Comparison of ENCODE assay signal across 9 mouse cellular contexts in genomic region chr7:141328373-141328990, GRCm38 (mm10). TPM values are rescaled to one million over a fixed set of nuclear protein-coding genes. Genes with fewer than 3 reads are reported as not detected.
DNase-seq lines count a peak whose midpoint lies in the region; ATAC-seq lines count a peak whose summit lies in the region.
"Had no signal": no experiment of that assay in that cellular context is flagged by ENCODE, and none has a peak within 500 bp of the region (broad histone marks: within the 10 kb centered on the region; RNA-seq: fewer than 3 reads in every experiment).

No protein-coding gene starts in this region.

- H3K4me3 ChIP-seq in kidney, embryonic 16.5 days (ENCODE audit: low read length): peak overlapping the region; percentile 69
- peak overlapping the region; percentile 71 for H3K4me3 ChIP-seq in hindbrain, embryonic 10.5 days
- H3K4me3 ChIP-seq in midbrain, embryonic 14.5 days (replicated peaks; ENCODE audit: low read depth, low read length): peak overlapping the region; percentile 68

- H3K27ac ChIP-seq in kidney, embryonic 16.5 days (ENCODE audit: low read length): peak overlapping the region; percentile 100
- H3K27ac ChIP-seq in hindbrain, embryonic 10.5 days: peak overlapping the region; percentile 99
- peak overlapping the region; percentile 100 for H3K27ac ChIP-seq in midbrain, embryonic 14.5 days (replicated peaks; ENCODE audit: low read depth, low read length)

- DNase-seq in kidney, adult 8-10 months: no peak
- DNase-seq in adipocyte (ENCODE audit: low spot score): peak; percentile 14
- DNase-seq in hindbrain, embryonic 10.5 days (ENCODE audit: low spot score): peak; percentile 9
- no peak for DNase-seq in midbrain, embryonic 14.5 days
- DNase-seq in thymus, postnatal 25 days: no peak
- no peak for DNase-seq in adrenal gland, postnatal 4 days (ENCODE audit: low spot score in 2 of 2)
- DNase-seq in kidney, postnatal 10 days: no peak

- peak; percentile 24 for ATAC-seq in kidney, embryonic 16.5 days (ENCODE audit: low FRiP score, low TSS enrichment)
- ATAC-seq in midbrain, embryonic 14.5 days (ENCODE audit: low FRiP score, low TSS enrichment): no peak; the same call in none of the 2 replicates

- H3K9ac ChIP-seq in kidney, embryonic 16.5 days (replicated peaks; ENCODE audit: low read length): peak overlapping the region; percentile 95
- peak overlapping the region; percentile 94 for H3K9ac ChIP-seq in midbrain, embryonic 14.5 days (replicated peaks; ENCODE audit: low read length)

- H3K27me3 ChIP-seq in kidney, embryonic 16.5 days (ENCODE audit: insufficient read depth, low read length): no peaks in the 10 kb centered on the region
- no peaks in the 10 kb centered on the region for H3K27me3 ChIP-seq in hindbrain, embryonic 10.5 days (ENCODE audit: insufficient read depth, poor library complexity, severe bottlenecking)
- no peaks in the 10 kb centered on the region for H3K27me3 ChIP-seq in midbrain, embryonic 14.5 days (ENCODE audit: control insufficient read depth, insufficient read depth, low read length)

- no peaks in the 10 kb centered on the region for H3K9me3 ChIP-seq in kidney, embryonic 16.5 days (ENCODE audit: low read length)
- H3K9me3 ChIP-seq in hindbrain, embryonic 10.5 days: no peaks in the 10 kb centered on the region
- H3K9me3 ChIP-seq in midbrain, embryonic 14.5 days (ENCODE audit: control insufficient read depth, low read length): no peaks in the 10 kb centered on the region

- H3K4me2 ChIP-seq in kidney, embryonic 16.5 days (replicated peaks; ENCODE audit: low read depth, low read length): peak overlapping the region; percentile 82
- H3K4me2 ChIP-seq in midbrain, embryonic 14.5 days (ENCODE audit: low read length): peak overlapping the region; percentile 100

- peaks cover 28% of the 10 kb centered on the region for H3K4me1 ChIP-seq in kidney, embryonic 16.5 days (ENCODE audit: insufficient read depth, low read length)
- H3K4me1 ChIP-seq in hindbrain, embryonic 10.5 days (replicated peaks): peaks cover 40% of the 10 kb centered on the region
- peaks cover 28% of the 10 kb centered on the region for H3K4me1 ChIP-seq in midbrain, embryonic 14.5 days (ENCODE audit: control insufficient read depth, insufficient read depth, low read length)

- WGBS in kidney, embryonic 16.5 days: 15% methylated on average over 24 of the region's 24 CpGs
- WGBS in hindbrain, embryonic 10.5 days: 20% methylated on average over 24 of the region's 24 CpGs
- 16% methylated on average over 24 of the region's 24 CpGs for WGBS in midbrain, embryonic 14.5 days

- H3K36me3 ChIP-seq in kidney, embryonic 16.5 days (ENCODE audit: insufficient read depth, low read length): peaks cover 14% of the 10 kb centered on the region; the same call in 1 of the 2 replicates
- peaks cover 28% of the 10 kb centered on the region for H3K36me3 ChIP-seq in hindbrain, embryonic 10.5 days
- H3K36me3 ChIP-seq in midbrain, embryonic 14.5 days (ENCODE audit: control insufficient read depth, insufficient read depth, low read length): peaks cover 16% of the 10 kb centered on the region

RNA-seq across cellular contexts. Expression of gene Tmem80, which starts 0.9 kb away (rescaled TPM):
- 49.3 and 59.8 TPM in 2 replicates for polyA plus RNA-seq in kidney, embryonic 16.5 days (2015; fragmentation: Nextera tagmentation; extraction: Ambion mirVana)
- polyA plus RNA-seq in hindbrain, embryonic 10.5 days (2016; fragmentation: Nextera tagmentation; extraction: Ambion mirVana): 53.7 and 57.8 TPM in 2 replicates
- 38.6 and 48.9 TPM in 2 replicates for polyA plus RNA-seq in midbrain, embryonic 14.5 days (2014; fragmentation: Nextera tagmentation; extraction: Ambion mirVana)
- total RNA-seq in adrenal gland, postnatal 4 days (2021): 10 to 100 TPM; 34.8 to 36.6 TPM

RNA-seq across cellular contexts. Expression of gene Deaf1, which starts 1.0 kb away (rescaled TPM):
- polyA plus RNA-seq in kidney, embryonic 16.5 days (2015; fragmentation: Nextera tagmentation; extraction: Ambion mirVana): 77.4 and 87.5 TPM in 2 replicates
- 56.8 and 71.6 TPM in 2 replicates for polyA plus RNA-seq in hindbrain, embryonic 10.5 days (2016; fragmentation: Nextera tagmentation; extraction: Ambion mirVana)
- polyA plus RNA-seq in midbrain, embryonic 14.5 days (2014; fragmentation: Nextera tagmentation; extraction: Ambion mirVana): 180 and 207 TPM in 2 replicates
- 10 to 100 TPM; 74.1 to 78.8 TPM for total RNA-seq in adrenal gland, postnatal 4 days (2021)

RNA-seq across cellular contexts. Expression of gene Eps8l2, which starts 10.2 kb away (rescaled TPM):
- polyA plus RNA-seq in kidney, embryonic 16.5 days (2015; fragmentation: Nextera tagmentation; extraction: Ambion mirVana): 59.4 and 62.9 TPM in 2 replicates
- polyA plus RNA-seq in hindbrain, embryonic 10.5 days (2016; fragmentation: Nextera tagmentation; extraction: Ambion mirVana): 6.7 and 6.8 TPM in 2 replicates
- 0.19 and 0.50 TPM in 2 replicates for polyA plus RNA-seq in midbrain, embryonic 14.5 days (2014; fragmentation: Nextera tagmentation; extraction: Ambion mirVana)
- 10 to 100 TPM in 1 of 2 experiments, 1 to 10 TPM in 1; 3.1 to 15.7 TPM for total RNA-seq in adrenal gland, postnatal 4 days (2021)

RNA-seq across cellular contexts. Expression of gene Drd4, which starts 36.7 kb away (rescaled TPM):
- 1.3 and 1.5 TPM in 2 replicates for polyA plus RNA-seq in kidney, embryonic 16.5 days (2015; fragmentation: Nextera tagmentation; extraction: Ambion mirVana)
- 0.34 and 0.35 TPM in 2 replicates for polyA plus RNA-seq in hindbrain, embryonic 10.5 days (2016; fragmentation: Nextera tagmentation; extraction: Ambion mirVana)
- polyA plus RNA-seq in midbrain, embryonic 14.5 days (2014; fragmentation: Nextera tagmentation; extraction: Ambion mirVana): 0.53 and 0.54 TPM in 2 replicates
- total RNA-seq in adrenal gland, postnatal 4 days (2021): under 1 TPM; 0.34 to 0.36 TPM
- total RNA-seq: common myeloid progenitor, adult 5-6 weeks had no signal

RNA-seq across cellular contexts. Expression of gene Sct, which starts 49.5 kb away (rescaled TPM):
- polyA plus RNA-seq in kidney, embryonic 16.5 days (2015; fragmentation: Nextera tagmentation; extraction: Ambion mirVana): 45.2 and 47.1 TPM in 2 replicates
- polyA plus RNA-seq in hindbrain, embryonic 10.5 days (2016; fragmentation: Nextera tagmentation; extraction: Ambion mirVana): 8.2 and 12.3 TPM in 2 replicates
- polyA plus RNA-seq in midbrain, embryonic 14.5 days (2014; fragmentation: Nextera tagmentation; extraction: Ambion mirVana): 0.49 and 1.3 TPM in 2 replicates
- 10 to 100 TPM in 1 of 2 experiments, 1 to 10 TPM in 1; 9.0 to 12.9 TPM for total RNA-seq in adrenal gland, postnatal 4 days (2021)
- total RNA-seq: common myeloid progenitor, adult 5-6 weeks had no signal

Comparison
In these comparisons a context has a peak if more than half of its experiments do, and no peak if none do; other contexts are left out.
1. DNase-seq: peak in adipocyte (single experiment) and hindbrain, embryonic 10.5 days (single experiment); none in kidney, adult 8-10 months (0 of 2), midbrain, embryonic 14.5 days (single experiment), thymus, postnatal 25 days (single experiment), adrenal gland, postnatal 4 days (0 of 2) and kidney, postnatal 10 days (single experiment).
2. Peak in every context shown above with its lines, with median percentiles within 50 percentile points of each other: H3K27ac ChIP-seq and H3K4me3 ChIP-seq.